Mouse (Mus musculus): ENCODE measurements around the gene Iqcc.

The Iqcc gene

GRCm38 (mm10) chr4:129618786-129619691 lies at the start of gene Iqcc:
Gene Iqcc, minus strand, starts transcription at chr4:129619099.
- peak; percentile 90 to 94 for DNase-seq (ENCODE audit: low spot score in 2 of 2)

- DNase-seq (ENCODE audit: low spot score in 2 of 2): no peak
These were observed 43.4 kb upstream of the Iqcc start for GRCm38 (mm10) chr4:129662255-129662813.

GRCm38 (mm10) chr4:129661584-129661983 lies 42.7 kb upstream of the Iqcc start:
- no peak for DNase-seq (ENCODE audit: low spot score in 2 of 2)

- DNase-seq (ENCODE audit: low spot score in 2 of 2): no peak
These were observed 35.9 kb upstream of the Iqcc start for GRCm38 (mm10) chr4:129654770-129655169.

- DNase-seq (ENCODE audit: low spot score in 2 of 2): no peak
These were observed 31.5 kb upstream of the Iqcc start for GRCm38 (mm10) chr4:129650359-129650758.

- no peak for DNase-seq (ENCODE audit: low spot score in 2 of 2)
These were observed 29.8 kb upstream of the Iqcc start for GRCm38 (mm10) chr4:129648656-129649055.

- no peak for DNase-seq (ENCODE audit: low spot score in 2 of 2)
These were observed 26.3 kb upstream of the Iqcc start for GRCm38 (mm10) chr4:129645204-129645603.

GRCm38 (mm10) chr4:129641756-129642155 lies 22.9 kb upstream of the Iqcc start:
- DNase-seq (ENCODE audit: low spot score in 2 of 2): no peak

- DNase-seq (ENCODE audit: low spot score in 2 of 2): peak; percentile 94 to 96
These were observed 22.0 kb upstream of the Iqcc start, which contains the start of gene Txlna for GRCm38 (mm10) chr4:129640638-129641467. Gene Txlna, minus strand, starts transcription at chr4:129641065.

GRCm38 (mm10) chr4:129640101-129640637 lies 21.3 kb upstream of the Iqcc start:
- DNase-seq (ENCODE audit: low spot score in 2 of 2): no peak

- DNase-seq (ENCODE audit: low spot score in 2 of 2): no peak
These were observed 20.3 kb upstream of the Iqcc start for GRCm38 (mm10) chr4:129639221-129639620.

GRCm38 (mm10) chr4:129633852-129634251 lies 15.0 kb upstream of the Iqcc start:
- DNase-seq (ENCODE audit: low spot score in 2 of 2): no peak

- no peak for DNase-seq (ENCODE audit: low spot score in 2 of 2)
These were observed 13.0 kb upstream of the Iqcc start for GRCm38 (mm10) chr4:129631867-129632266.

- no peak for DNase-seq (ENCODE audit: low spot score in 2 of 2)
These were observed 12.0 kb upstream of the Iqcc start for GRCm38 (mm10) chr4:129630944-129631343.

- DNase-seq (ENCODE audit: low spot score in 2 of 2): no peak
These were observed 7.1 kb upstream of the Iqcc start for GRCm38 (mm10) chr4:129626035-129626434.

GRCm38 (mm10) chr4:129625496-129625895 lies 6.6 kb upstream of the Iqcc start:
- DNase-seq (ENCODE audit: low spot score in 2 of 2): no peak

- no peak for DNase-seq (ENCODE audit: low spot score in 2 of 2)
These were observed 6.1 kb upstream of the Iqcc start for GRCm38 (mm10) chr4:129625029-129625370.

GRCm38 (mm10) chr4:129624281-129625028 lies 5.6 kb upstream of the Iqcc start:
- peak; percentile 73 to 80 for DNase-seq (ENCODE audit: low spot score in 2 of 2)

- DNase-seq (ENCODE audit: low spot score in 2 of 2): peak; percentile 34 to 52
These were observed 4.8 kb upstream of the Iqcc start, which contains the start of gene Ccdc28b for GRCm38 (mm10) chr4:129623681-129624091. Gene Ccdc28b, minus strand, starts transcription at chr4:129623947.

- no peak for DNase-seq (ENCODE audit: low spot score in 2 of 2)
These were observed 4.1 kb upstream of the Iqcc start for GRCm38 (mm10) chr4:129622803-129623535.

All from frontal cortex, postnatal 25 days (tissue).